Mouse (Mus musculus): ENCODE measurements around the gene Asxl1. TPM values are rescaled to one million over a fixed set of nuclear protein-coding genes. Genes with fewer than 3 reads are reported as not detected.

The Asxl1 gene
- total RNA-seq (2014; rRNA removed; ENCODE audit: low replicate concordance) (18.8 and 21.3 TPM in 2 replicates), polyA plus RNA-seq (2015; fragmentation: Nextera tagmentation; extraction: Ambion mirVana) (6.4 and 7.4 TPM in 2 replicates)

DNA sequence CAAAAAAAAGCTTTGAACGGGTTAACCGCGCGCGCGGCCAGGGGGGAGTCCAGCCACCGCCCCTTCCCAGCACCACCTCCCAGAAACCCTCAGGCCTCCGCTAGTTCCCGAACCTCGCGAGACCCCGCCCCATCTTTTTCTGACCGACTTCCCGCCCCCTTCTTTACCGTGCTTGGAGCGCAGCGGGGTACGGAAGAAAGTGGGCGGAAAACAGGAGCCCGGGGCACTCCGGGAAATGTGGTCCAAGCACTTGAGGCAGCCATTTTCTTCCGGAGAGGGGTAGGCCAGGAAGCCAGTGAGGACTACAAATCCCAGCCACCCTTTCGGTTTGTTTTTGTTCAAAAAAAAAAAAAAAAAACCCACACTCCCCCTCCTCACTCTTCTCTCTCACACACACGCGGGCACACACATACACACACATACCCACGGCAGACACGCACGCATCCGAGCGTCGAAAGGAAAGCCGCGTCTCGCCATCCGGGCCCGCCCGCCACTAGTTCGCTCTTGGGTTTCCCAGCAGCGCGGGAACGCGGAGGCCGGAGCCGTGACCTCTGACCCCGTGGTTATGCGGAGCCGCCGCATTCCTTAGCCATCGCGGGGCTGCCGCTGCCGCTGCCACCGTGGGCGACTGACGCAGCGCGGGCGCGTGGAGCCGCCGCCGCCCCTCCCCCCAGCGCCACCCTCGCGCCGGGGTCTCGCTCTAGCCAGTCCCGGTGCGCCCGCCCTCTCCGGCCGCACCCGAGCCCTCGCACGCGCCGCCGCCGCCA lies at the start of gene Asxl1:
Gene Asxl1, plus strand, starts transcription at position 376 of the 767 bp plus-strand sequence.
- H3K4me2 ChIP-seq (ENCODE audit: low read depth, low read length): peak within 1 kb of the TSS; percentile 71
- peak; percentile 94 for ATAC-seq (ENCODE audit: insufficient read depth, low read depth)
- no peaks in the 10 kb centered on the region for H3K27me3 ChIP-seq (ENCODE audit: control insufficient read depth, insufficient read depth, low read length)
- peak within 1 kb of the TSS; percentile 99 for H3K9ac ChIP-seq (replicated peaks; ENCODE audit: low read depth, low read length)
- DNase-seq (ENCODE audit: low spot score): peak; percentile 100
- H3K4me3 ChIP-seq (ENCODE audit: low read depth, low read length): peak within 1 kb of the TSS; percentile 94
- 0 out of 2 replicates have a peak, but pooled peaks cover 5% of the 10 kb centered on the region for H3K36me3 ChIP-seq (replicated peaks; ENCODE audit: control insufficient read depth, insufficient read depth, low read length)
- H3K27ac ChIP-seq (ENCODE audit: low read depth): peak within 1 kb of the TSS; percentile 99
- under 1% methylated on average over 60 of the region's 79 CpGs for WGBS
- H3K4me1 ChIP-seq (ENCODE audit: control insufficient read depth, insufficient read depth): peaks cover 28% of the 10 kb centered on the region
- no peak for TF ChIP-seq CTCF (IDR thresholded peaks at IDR 0.05; ENCODE audit: low read depth)
- TF ChIP-seq EP300 (IDR thresholded peaks at IDR 0.05; ENCODE audit: low read depth): no peak
- no peaks in the 10 kb centered on the region for H3K9me3 ChIP-seq (replicated peaks; ENCODE audit: control insufficient read depth, low read length)

DNA sequence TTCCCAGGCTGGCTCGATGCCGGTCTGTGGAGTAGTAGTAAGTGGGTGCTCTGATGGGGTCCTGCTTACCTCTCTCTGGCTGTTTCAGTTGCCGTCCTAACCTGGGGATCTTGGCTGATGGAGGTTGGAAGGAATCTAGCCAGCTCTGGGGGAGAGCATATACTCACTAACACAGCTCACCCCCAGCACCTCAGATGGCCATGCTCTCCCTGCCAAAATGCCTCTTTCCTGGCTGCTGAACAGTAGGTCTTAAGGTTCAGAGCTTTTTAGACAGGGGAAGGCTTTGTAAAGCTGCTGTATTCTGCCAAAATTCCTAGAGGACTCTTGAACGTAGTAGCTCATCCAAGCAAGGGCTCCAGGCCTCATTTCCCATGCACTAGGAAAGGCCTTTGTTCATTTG lies 47.9 kb upstream of the Asxl1 start:
- 83% methylated on average over 4 of the region's 4 CpGs for WGBS
- TF ChIP-seq EP300 (IDR thresholded peaks at IDR 0.05; ENCODE audit: low read depth) (no peak), CTCF (IDR thresholded peaks at IDR 0.05; ENCODE audit: low read depth) (no peak)

DNA sequence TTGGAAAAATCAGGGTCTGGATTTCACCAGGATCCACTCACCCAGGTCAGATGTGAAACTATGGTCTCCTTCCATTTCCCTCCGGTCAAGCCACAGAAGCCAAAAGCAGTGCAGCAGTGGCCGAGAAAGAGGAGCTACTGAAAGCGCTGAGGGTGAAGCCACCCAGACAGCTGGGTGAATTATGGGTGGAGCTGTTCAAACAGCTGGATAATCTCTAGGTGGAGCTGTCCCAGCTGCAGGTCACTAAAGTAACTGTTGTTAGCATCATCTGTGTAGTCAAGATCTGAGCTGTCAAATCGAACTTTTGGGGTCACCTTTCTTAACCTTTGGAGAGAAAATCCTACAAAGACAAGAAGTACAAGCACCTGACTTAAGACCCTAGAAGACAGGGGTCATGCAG lies 47.2 kb upstream of the Asxl1 start:
- DNase-seq (ENCODE audit: low spot score) (no peak), ATAC-seq (ENCODE audit: insufficient read depth, low read depth) (no peak)
- Histone ChIP-seq H3K9ac (replicated peaks; ENCODE audit: low read depth, low read length) (peak overlapping the region; percentile 17; the same call in 1 of the 2 replicates), H3K27me3 (ENCODE audit: control insufficient read depth, insufficient read depth, low read length) (no peaks in the 10 kb centered on the region), H3K4me2 (ENCODE audit: low read depth, low read length) (no peak overlapping the region), H3K9me3 (replicated peaks; ENCODE audit: control insufficient read depth, low read length) (no peaks in the 10 kb centered on the region), H3K4me1 (ENCODE audit: control insufficient read depth, insufficient read depth) (no peaks in the 10 kb centered on the region; the same call in 1 of the 2 replicates), H3K4me3 (ENCODE audit: low read depth, low read length) (no peak overlapping the region), H3K36me3 (replicated peaks; ENCODE audit: control insufficient read depth, insufficient read depth, low read length) (no peaks in the 10 kb centered on the region), H3K27ac (ENCODE audit: low read depth) (peak overlapping the region; percentile 34; the same call in 1 of the 2 replicates)
- 68% methylated on average over 4 of the region's 4 CpGs for WGBS
- TF ChIP-seq EP300 (IDR thresholded peaks at IDR 0.05; ENCODE audit: low read depth): no peak
- no peak for TF ChIP-seq CTCF (IDR thresholded peaks at IDR 0.05; ENCODE audit: low read depth)

More for the DNA sequence above, 47.9 kb upstream of the Asxl1 start:
- ATAC-seq (ENCODE audit: insufficient read depth, low read depth) (no peak), DNase-seq (ENCODE audit: low spot score) (no peak)
- H3K27ac ChIP-seq (ENCODE audit: low read depth): no peak overlapping the region
- H3K4me1 ChIP-seq (ENCODE audit: control insufficient read depth, insufficient read depth): peaks cover under 1% of the 10 kb centered on the region; the same call in 1 of the 2 replicates
- H3K27me3 ChIP-seq (ENCODE audit: control insufficient read depth, insufficient read depth, low read length): no peaks in the 10 kb centered on the region
- no peak overlapping the region for H3K4me3 ChIP-seq (ENCODE audit: low read depth, low read length)
- H3K4me2 ChIP-seq (ENCODE audit: low read depth, low read length): no peak overlapping the region
- H3K36me3 ChIP-seq (replicated peaks; ENCODE audit: control insufficient read depth, insufficient read depth, low read length): no peaks in the 10 kb centered on the region
- no peaks in the 10 kb centered on the region for H3K9me3 ChIP-seq (replicated peaks; ENCODE audit: control insufficient read depth, low read length)
- no peak overlapping the region for H3K9ac ChIP-seq (replicated peaks; ENCODE audit: low read depth, low read length)

DNA sequence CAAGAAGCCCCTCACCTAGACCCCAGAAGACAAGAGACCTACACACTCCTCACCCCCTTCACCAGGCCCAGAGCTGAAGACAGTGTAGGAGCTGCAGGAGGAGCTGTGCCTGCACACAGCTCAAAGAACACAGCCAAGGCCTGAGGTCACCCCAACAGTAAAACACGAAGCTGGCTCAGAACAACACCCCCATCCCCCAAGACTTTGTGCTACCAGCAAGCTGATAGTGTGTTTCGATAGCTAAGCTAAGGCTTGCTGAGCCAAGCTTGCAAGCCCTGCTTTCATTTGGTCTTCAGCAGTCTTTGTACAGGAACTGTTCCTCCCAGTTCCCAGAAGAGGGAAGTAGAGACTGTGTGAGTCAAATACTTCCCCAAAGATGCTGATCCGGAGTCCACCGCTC lies 46.8 kb upstream of the Asxl1 start:
- Histone ChIP-seq H3K9ac (replicated peaks; ENCODE audit: low read depth, low read length) (peak overlapping the region; percentile 17; the same call in 1 of the 2 replicates), H3K36me3 (replicated peaks; ENCODE audit: control insufficient read depth, insufficient read depth, low read length) (no peaks in the 10 kb centered on the region), H3K9me3 (replicated peaks; ENCODE audit: control insufficient read depth, low read length) (no peaks in the 10 kb centered on the region), H3K4me1 (ENCODE audit: control insufficient read depth, insufficient read depth) (no peaks in the 10 kb centered on the region; the same call in 1 of the 2 replicates), H3K27ac (ENCODE audit: low read depth) (peak overlapping the region; percentile 34; the same call in 1 of the 2 replicates), H3K4me2 (ENCODE audit: low read depth, low read length) (no peak overlapping the region), H3K27me3 (ENCODE audit: control insufficient read depth, insufficient read depth, low read length) (no peaks in the 10 kb centered on the region), H3K4me3 (ENCODE audit: low read depth, low read length) (no peak overlapping the region)
- peak; percentile 24 for TF ChIP-seq CTCF (IDR thresholded peaks at IDR 0.05; ENCODE audit: low read depth)
- no peak for TF ChIP-seq EP300 (IDR thresholded peaks at IDR 0.05; ENCODE audit: low read depth)
- 55% methylated on average over 4 of the region's 4 CpGs for WGBS
- ATAC-seq (ENCODE audit: insufficient read depth, low read depth) (peak; percentile 33; the same call in 1 of the 2 replicates), DNase-seq (ENCODE audit: low spot score) (peak; percentile 26)

DNA sequence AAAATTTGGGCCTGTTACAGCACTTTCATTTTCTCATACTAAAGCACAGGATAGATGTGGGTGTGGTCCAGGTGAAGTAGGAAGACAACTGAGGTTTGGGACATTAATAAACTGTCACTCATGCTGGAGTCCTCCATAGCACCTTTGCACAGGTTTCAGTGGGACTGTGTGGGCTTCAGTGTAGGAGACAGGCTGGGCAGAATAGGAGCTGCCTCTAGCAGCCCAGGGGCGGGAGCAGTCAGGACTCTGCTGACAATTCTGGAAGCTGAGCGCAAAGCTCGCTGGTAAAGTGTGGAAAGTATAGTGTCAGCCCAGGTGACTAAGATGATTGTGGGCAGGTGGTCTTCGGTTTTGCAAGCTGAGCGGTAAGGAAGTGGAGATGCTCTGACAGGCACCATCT lies 44.5 kb upstream of the Asxl1 start:
- H3K9ac ChIP-seq (replicated peaks; ENCODE audit: low read depth, low read length): no peak overlapping the region
- H3K27me3 ChIP-seq (ENCODE audit: control insufficient read depth, insufficient read depth, low read length): no peaks in the 10 kb centered on the region
- no peaks in the 10 kb centered on the region for H3K9me3 ChIP-seq (replicated peaks; ENCODE audit: control insufficient read depth, low read length)
- no peak overlapping the region for H3K27ac ChIP-seq (ENCODE audit: low read depth)
- no peak overlapping the region for H3K4me2 ChIP-seq (ENCODE audit: low read depth, low read length)
- H3K4me3 ChIP-seq (ENCODE audit: low read depth, low read length): no peak overlapping the region
- 92% methylated on average over 5 of the region's 5 CpGs for WGBS
- ATAC-seq (ENCODE audit: insufficient read depth, low read depth) (no peak), DNase-seq (ENCODE audit: low spot score) (no peak)
- H3K36me3 ChIP-seq (replicated peaks; ENCODE audit: control insufficient read depth, insufficient read depth, low read length): no peaks in the 10 kb centered on the region
- no peaks in the 10 kb centered on the region; the same call in 1 of the 2 replicates for H3K4me1 ChIP-seq (ENCODE audit: control insufficient read depth, insufficient read depth)
- TF ChIP-seq CTCF (IDR thresholded peaks at IDR 0.05; ENCODE audit: low read depth): no peak
- TF ChIP-seq EP300 (IDR thresholded peaks at IDR 0.05; ENCODE audit: low read depth): no peak
